ENCODE assay signal across 16 mouse cellular contexts in the genomic region with DNA sequence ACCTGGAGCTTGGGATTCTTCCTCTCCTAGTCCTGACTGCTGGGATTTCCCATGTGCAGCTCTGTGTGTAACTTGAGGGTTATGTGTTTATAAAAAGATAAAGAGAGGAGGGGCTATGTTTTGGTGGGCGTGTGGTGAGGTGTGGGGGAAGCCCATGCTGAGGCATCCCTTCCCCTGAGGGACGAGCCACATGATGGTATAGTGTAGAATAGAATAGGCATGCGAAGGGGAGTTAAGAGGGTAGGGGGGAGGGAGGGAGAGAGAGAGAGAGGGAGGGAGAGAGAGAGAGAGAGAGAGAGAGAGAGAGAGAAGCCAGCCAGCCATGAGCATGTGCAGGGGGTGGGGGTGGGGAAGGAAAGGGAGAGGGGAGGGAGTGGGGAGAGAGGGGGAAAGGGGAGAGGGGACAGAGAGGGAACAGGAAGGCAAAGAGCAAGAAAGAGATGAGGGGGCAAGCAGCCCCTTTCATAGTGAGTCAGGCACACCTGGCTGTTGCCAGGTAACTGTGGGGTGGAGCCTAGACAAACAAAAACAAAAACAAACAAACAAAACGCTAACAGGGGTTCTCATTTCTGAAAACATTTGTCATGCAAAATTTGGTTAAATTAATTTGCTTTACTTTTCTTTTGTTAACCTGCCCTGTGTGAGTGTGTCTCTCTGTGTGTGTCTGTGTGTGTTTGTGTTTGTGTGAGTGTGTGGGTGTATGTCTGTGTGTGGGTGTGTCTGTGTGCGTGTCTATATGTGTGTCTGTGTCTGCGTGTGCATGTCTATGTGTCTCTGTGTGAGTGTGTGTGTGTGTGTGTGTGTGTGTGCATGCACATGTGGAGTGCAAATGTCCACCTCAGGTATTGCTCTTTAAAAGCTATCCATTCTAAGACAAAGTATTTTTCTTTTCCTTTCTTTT. TPM values are rescaled to one million over a fixed set of nuclear protein-coding genes. Genes with fewer than 3 reads are reported as not detected.
DNase-seq lines count a peak whose midpoint lies in the region; ATAC-seq and TF ChIP-seq lines count a peak whose summit lies in the region.
"Had no signal": no experiment of that assay in that cellular context is flagged by ENCODE, and none has a peak within 500 bp of the region (broad histone marks: within the 10 kb centered on the region; RNA-seq: fewer than 3 reads in every experiment).

No protein-coding gene starts in this region.

- no peaks in the 10 kb centered on the region for H3K4me1 ChIP-seq in lung, embryonic 14.5 days (ENCODE audit: insufficient read depth)
- H3K4me1 ChIP-seq in embryonic facial prominence, embryonic 12.5 days: no peaks in the 10 kb centered on the region
- no peaks in the 10 kb centered on the region for H3K4me1 ChIP-seq in forebrain, embryonic 14.5 days (ENCODE audit: control insufficient read depth, insufficient read depth, low read length)
- H3K4me1 ChIP-seq in midbrain, embryonic 13.5 days (replicated peaks): peaks cover 4% of the 10 kb centered on the region; the same call in 1 of the 2 replicates
- H3K4me1 ChIP-seq: intestine, embryonic 15.5 days; lung, embryonic 15.5 days had no signal

- no peaks in the 10 kb centered on the region for H3K27me3 ChIP-seq in lung, embryonic 14.5 days (ENCODE audit: insufficient read depth, low read length)
- no peaks in the 10 kb centered on the region for H3K27me3 ChIP-seq in embryonic facial prominence, embryonic 12.5 days
- no peaks in the 10 kb centered on the region for H3K27me3 ChIP-seq in forebrain, embryonic 14.5 days (replicated peaks; ENCODE audit: control insufficient read depth, insufficient read depth, low read length)
- no peaks in the 10 kb centered on the region for H3K27me3 ChIP-seq in midbrain, embryonic 13.5 days
- H3K27me3 ChIP-seq: embryonic facial prominence, embryonic 13.5 days; intestine, embryonic 15.5 days; lung, embryonic 15.5 days had no signal

- no peak overlapping the region for H3K4me2 ChIP-seq in lung, embryonic 14.5 days
- no peak overlapping the region for H3K4me2 ChIP-seq in embryonic facial prominence, embryonic 12.5 days (replicated peaks)
- H3K4me2 ChIP-seq in forebrain, embryonic 14.5 days (ENCODE audit: low read length): no peak overlapping the region
- no peak overlapping the region for H3K4me2 ChIP-seq in midbrain, embryonic 13.5 days (replicated peaks)
- H3K4me2 ChIP-seq: embryonic facial prominence, embryonic 13.5 days; intestine, embryonic 15.5 days; lung, embryonic 15.5 days had no signal

- no peaks in the 10 kb centered on the region for H3K36me3 ChIP-seq in lung, embryonic 14.5 days (ENCODE audit: insufficient read depth)
- no peaks in the 10 kb centered on the region for H3K36me3 ChIP-seq in embryonic facial prominence, embryonic 12.5 days
- H3K36me3 ChIP-seq in forebrain, embryonic 14.5 days (ENCODE audit: control insufficient read depth, insufficient read depth, low read length): no peaks in the 10 kb centered on the region
- no peaks in the 10 kb centered on the region for H3K36me3 ChIP-seq in midbrain, embryonic 13.5 days
- H3K36me3 ChIP-seq: embryonic facial prominence, embryonic 13.5 days; G1E; intestine, embryonic 15.5 days; lung, embryonic 15.5 days had no signal

- H3K27ac ChIP-seq in lung, embryonic 14.5 days (ENCODE audit: low read depth): no peak overlapping the region
- no peak overlapping the region for H3K27ac ChIP-seq in embryonic facial prominence, embryonic 12.5 days
- H3K27ac ChIP-seq in forebrain, embryonic 14.5 days (ENCODE audit: low read depth, low read length): no peak overlapping the region
- no peak overlapping the region for H3K27ac ChIP-seq in midbrain, embryonic 13.5 days
- H3K27ac ChIP-seq: intestine, embryonic 15.5 days; lung, embryonic 15.5 days had no signal

- H3K9me3 ChIP-seq in lung, embryonic 14.5 days (ENCODE audit: low read depth, low read length): no peaks in the 10 kb centered on the region
- no peaks in the 10 kb centered on the region for H3K9me3 ChIP-seq in embryonic facial prominence, embryonic 12.5 days
- H3K9me3 ChIP-seq in forebrain, embryonic 14.5 days (replicated peaks; ENCODE audit: control insufficient read depth, low read length): no peaks in the 10 kb centered on the region
- no peaks in the 10 kb centered on the region for H3K9me3 ChIP-seq in midbrain, embryonic 13.5 days
- H3K9me3 ChIP-seq: embryonic facial prominence, embryonic 13.5 days; G1E; intestine, embryonic 15.5 days; lung, embryonic 15.5 days had no signal

- no peak for DNase-seq in lung, embryonic 14.5 days
- no peak for DNase-seq in lung, postnatal 14 days
- no peak for DNase-seq in forebrain, embryonic 14.5 days (ENCODE audit: low spot score)
- no peak for DNase-seq in urinary bladder, postnatal 36 days (ENCODE audit: low spot score in 2 of 2)
- DNase-seq: cerebellum, adult 11 months; gastrocnemius, postnatal 10 days; kidney, postnatal 36 days; thymus, postnatal 4 days had no signal

- no peak overlapping the region for H3K9ac ChIP-seq in lung, embryonic 14.5 days
- no peak overlapping the region for H3K9ac ChIP-seq in embryonic facial prominence, embryonic 12.5 days
- H3K9ac ChIP-seq in forebrain, embryonic 14.5 days (ENCODE audit: low read length): no peak overlapping the region
- no peak overlapping the region for H3K9ac ChIP-seq in midbrain, embryonic 13.5 days (replicated peaks)
- H3K9ac ChIP-seq: embryonic facial prominence, embryonic 13.5 days; intestine, embryonic 15.5 days; lung, embryonic 15.5 days had no signal

- no peak for TF ChIP-seq CTCF in lung, embryonic 14.5 days (IDR thresholded peaks at IDR 0.05; ENCODE audit: low read depth)

- no peak overlapping the region for H3K4me3 ChIP-seq in lung, embryonic 14.5 days (ENCODE audit: low read depth, low read length)
- H3K4me3 ChIP-seq in embryonic facial prominence, embryonic 12.5 days: no peak overlapping the region
- H3K4me3 ChIP-seq in forebrain, embryonic 14.5 days (ENCODE audit: low read depth, low read length): no peak overlapping the region
- no peak overlapping the region for H3K4me3 ChIP-seq in midbrain, embryonic 13.5 days (replicated peaks)
- H3K4me3 ChIP-seq: embryonic facial prominence, embryonic 13.5 days; intestine, embryonic 15.5 days; lung, embryonic 15.5 days had no signal

- 38% methylated on average over 6 of the region's 6 CpGs for WGBS in lung, embryonic 14.5 days
- WGBS in embryonic facial prominence, embryonic 12.5 days: 38% methylated on average over 6 of the region's 6 CpGs
- 35% methylated on average over 6 of the region's 6 CpGs for WGBS in forebrain, embryonic 14.5 days
- WGBS in midbrain, embryonic 13.5 days: 36% methylated on average over 6 of the region's 6 CpGs

- peak; percentile 38; the same call in 1 of the 2 replicates for ATAC-seq in lung, embryonic 14.5 days (ENCODE audit: insufficient read depth)
- 0 out of 2 replicates have a peak, but pooled peaks have one; percentile 56 for ATAC-seq in embryonic facial prominence, embryonic 12.5 days (ENCODE audit: insufficient number of reproducible peaks, insufficient read depth, low FRiP score, low TSS enrichment)
- ATAC-seq in forebrain, embryonic 14.5 days: peak; percentile 72; the same call in 1 of the 2 replicates
- ATAC-seq in midbrain, embryonic 13.5 days: peak; percentile 86
- ATAC-seq in megakaryocyte progenitor cell, adult 5-6 weeks (replicated peaks; ENCODE audit: poor library complexity): no peak
- ATAC-seq: intestine, embryonic 15.5 days had no signal

RNA-seq across cellular contexts. Expression of gene Slc2a12, which starts 11.2 kb away (rescaled TPM):
- polyA plus RNA-seq in lung, embryonic 14.5 days (2014; fragmentation: Nextera tagmentation; extraction: Ambion mirVana): 1.1 and 1.3 TPM in 2 replicates
- 2.2 and 3.0 TPM in 2 replicates for polyA plus RNA-seq in embryonic facial prominence, embryonic 12.5 days (2016; fragmentation: Nextera tagmentation; extraction: Ambion mirVana)
- 4.5 and 6.8 TPM in 2 replicates for polyA plus RNA-seq in forebrain, embryonic 14.5 days (2014; fragmentation: Nextera tagmentation; extraction: Ambion mirVana)
- polyA plus RNA-seq in midbrain, embryonic 13.5 days (2015; fragmentation: Nextera tagmentation; extraction: Ambion mirVana): 3.5 and 4.2 TPM in 2 replicates
- total RNA-seq in megakaryocyte progenitor cell, adult 5-6 weeks (2015): not detected in 2 replicates
- not detected in 2 replicates for total RNA-seq in megakaryocyte progenitor cell, adult 5-6 weeks (2017)
- total RNA-seq: megakaryocyte-erythroid progenitor cell, adult 5-6 weeks had no signal
- polyA plus RNA-seq: G1E had no signal
